Mouse (Mus musculus): ENCODE measurements around the gene Alk. TPM values are rescaled to one million over a fixed set of nuclear protein-coding genes. Genes with fewer than 3 reads are reported as not detected.

Alk gene
- total RNA-seq, 4 experiments from 2014 or later = 8.1 to 10.3 (median 9.2) TPM

GRCm38 (mm10) chr17:72144946-72145598, 459.4 kb downstream of the Alk start:
- no peak for DNase-seq (ENCODE audit: low spot score in 2 of 2)

DNA sequence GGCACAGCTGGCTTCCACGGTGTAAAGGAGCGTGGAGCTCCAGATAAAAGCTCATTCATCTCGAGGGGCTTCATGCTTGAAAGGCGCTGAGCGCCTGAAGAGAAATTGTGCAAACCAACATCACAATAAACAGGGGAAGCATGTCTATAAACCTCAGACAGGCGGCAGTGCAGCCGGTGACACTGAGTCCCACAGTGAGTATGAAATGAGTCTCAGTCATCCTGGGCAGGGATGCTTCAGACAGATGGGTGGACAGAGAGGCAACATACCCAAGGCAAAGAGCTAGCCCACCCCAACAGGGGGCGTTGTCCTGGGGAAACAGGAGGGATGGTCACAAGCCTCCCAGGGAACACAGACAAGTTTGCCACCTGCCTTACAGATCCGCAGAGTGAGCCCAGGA, 460.0 kb downstream of the Alk start:
- DNase-seq (ENCODE audit: low spot score in 2 of 2) = no peak

- no peak for DNase-seq (ENCODE audit: low spot score in 2 of 2)
Observed at GRCm38 (mm10) chr17:72132140-72132911, 472.1 kb downstream of the Alk start.

DNA sequence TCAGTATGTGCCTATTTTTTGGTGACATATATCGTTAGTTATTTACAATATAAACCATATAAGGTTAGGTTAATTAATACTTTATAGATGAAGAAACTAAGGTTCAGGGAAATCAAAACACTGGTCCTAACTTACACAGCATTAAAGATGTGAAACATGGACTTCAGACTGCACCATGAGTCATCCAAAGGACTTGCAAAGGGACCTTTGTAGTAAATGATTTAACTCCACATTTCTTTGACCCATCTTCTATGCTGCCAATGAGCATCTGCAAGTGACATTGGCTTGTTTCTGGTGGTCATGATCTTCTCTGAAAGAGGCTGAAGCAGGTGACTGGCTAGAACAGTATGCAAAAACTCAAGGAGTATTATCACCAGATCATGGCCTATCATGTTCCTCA, 482.8 kb downstream of the Alk start:
- no peak for DNase-seq (ENCODE audit: low spot score in 2 of 2)

DNA sequence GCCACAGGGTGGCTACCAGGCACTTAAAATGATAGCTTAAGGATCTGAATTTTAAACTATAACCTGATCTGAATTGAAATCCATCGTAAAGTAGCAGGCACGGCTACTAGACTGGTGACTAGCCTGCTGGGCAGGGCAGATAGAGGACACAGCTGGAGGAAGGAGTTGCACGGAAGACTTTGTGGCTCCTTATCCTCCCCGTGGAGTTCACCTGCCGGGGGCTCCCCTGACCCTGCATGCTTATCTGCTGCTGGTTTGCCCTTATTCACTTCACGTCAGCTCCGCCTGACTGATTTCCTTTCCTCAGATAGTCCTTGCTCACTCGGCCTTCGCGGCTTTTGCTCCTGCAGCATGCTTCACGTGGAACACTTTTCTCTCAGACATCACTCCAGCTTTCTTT, 484.1 kb downstream of the Alk start:
- no peak for DNase-seq (ENCODE audit: low spot score in 2 of 2)

GRCm38 (mm10) chr17:72118376-72118775, 486.1 kb downstream of the Alk start:
- no peak for DNase-seq (ENCODE audit: low spot score in 2 of 2)

DNA sequence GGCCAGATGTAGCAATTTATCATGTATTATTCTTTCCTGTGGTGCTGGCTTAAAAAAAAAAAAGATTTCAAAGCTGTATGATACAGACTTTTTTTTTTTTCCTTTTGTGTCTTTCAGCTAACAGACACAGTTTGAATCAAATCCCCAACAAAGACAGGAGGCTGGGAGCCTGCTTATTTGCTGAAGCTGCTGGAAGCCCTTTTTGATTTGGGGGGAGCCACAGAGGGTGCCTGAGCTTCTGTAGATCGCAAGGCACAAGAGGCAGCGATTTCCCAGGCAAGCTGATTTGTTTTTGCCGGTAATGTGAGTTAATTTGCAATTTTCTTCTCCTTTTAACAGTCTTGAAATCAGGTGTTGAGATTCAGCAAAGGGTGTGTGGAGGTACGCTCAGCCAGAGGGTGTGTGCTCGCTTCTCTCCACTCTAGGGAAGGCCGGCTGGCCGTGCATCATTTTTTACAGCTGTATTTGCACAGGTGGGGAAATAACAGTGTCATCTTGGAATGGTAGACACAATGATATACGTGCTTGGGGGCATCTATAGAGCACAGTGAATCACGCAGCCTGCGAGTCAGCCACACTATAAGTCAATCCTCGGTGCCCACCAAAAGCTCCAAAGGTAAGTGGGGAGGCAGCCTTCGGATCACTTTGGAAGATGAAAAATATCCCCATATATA, 489.0 kb downstream of the Alk start:
- no peak for DNase-seq (ENCODE audit: low spot score in 2 of 2)

GRCm38 (mm10) chr17:72112004-72112403, 492.4 kb downstream of the Alk start:
- no peak for DNase-seq (ENCODE audit: low spot score in 2 of 2)

DNA sequence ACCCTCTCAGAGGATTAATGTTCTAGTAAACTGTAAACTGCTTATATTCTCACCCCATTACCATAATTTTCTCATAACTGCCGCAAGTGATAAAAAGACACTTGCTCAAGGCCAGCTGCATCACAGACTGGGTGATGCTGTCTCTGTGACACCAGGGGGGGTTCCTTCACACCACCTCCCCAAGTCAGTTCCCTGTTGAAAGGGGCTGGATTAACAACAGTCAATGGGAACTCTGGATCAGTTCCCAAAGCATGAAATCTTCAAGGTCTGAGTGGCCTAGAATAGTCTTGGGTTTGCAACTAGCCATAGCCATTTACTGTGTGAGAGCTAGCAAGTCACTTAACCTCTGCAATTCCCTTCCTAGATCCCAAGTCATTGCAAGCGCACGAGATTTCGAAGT, 492.9 kb downstream of the Alk start:
- no peak for DNase-seq (ENCODE audit: low spot score in 2 of 2)

- DNase-seq (ENCODE audit: low spot score in 2 of 2) = peak in 1 of 2 experiments; percentile 6
Observed at GRCm38 (mm10) chr17:72087261-72087703, 517.1 kb downstream of the Alk start.

- no peak for DNase-seq (ENCODE audit: low spot score in 2 of 2)
Observed at GRCm38 (mm10) chr17:72081396-72081795, 523.0 kb downstream of the Alk start.

DNA sequence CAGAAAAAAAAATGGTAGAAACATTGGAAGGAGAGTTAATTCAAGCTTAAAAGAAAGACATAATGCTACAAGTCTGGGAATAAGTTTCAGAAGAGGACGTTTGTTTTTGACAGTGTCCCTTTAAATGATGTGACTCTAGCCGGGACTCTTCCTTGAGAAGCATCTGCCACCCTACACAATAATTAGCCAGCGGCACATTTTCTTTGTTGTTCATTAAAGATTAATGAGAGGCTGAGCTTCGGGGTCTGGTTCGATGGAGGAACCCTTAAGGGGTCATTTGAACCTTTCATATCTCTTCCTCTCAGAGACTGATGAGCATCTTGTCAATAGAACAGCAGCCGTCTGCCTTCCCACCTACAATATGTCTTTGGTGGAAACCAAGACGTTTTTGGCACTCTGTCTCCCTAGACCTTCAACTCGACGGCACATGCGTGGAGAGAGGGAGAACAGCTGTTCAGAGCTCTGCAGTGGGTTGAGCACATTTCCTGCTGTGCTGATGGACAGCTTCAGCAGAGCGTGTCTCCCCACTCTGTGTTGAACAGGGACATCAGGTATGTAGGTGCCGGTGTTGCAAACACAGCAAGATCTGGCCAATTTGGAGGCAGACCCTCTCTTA, 528.0 kb downstream of the Alk start:
- peak in 1 of 2 experiments; percentile 12 for DNase-seq (ENCODE audit: low spot score in 2 of 2)

DNA sequence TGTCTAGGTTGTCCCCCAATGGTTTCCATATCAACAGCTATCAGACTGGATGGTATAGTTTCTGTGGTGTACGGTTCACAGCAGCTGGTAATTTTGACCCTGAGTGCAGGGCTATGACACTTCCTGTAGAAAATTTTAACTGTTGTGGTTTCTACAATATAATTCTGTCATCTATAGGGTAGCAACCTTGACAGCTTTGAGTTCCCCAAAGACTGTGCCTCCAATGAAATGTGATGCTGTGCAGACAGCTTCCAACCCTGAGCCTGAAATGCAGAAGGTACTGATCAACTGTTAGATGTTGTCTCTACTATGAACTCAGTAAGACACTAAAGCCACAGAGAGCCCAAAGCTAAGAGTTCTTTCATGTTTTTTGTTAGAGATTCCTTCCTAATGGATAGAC, 532.6 kb downstream of the Alk start:
- DNase-seq (ENCODE audit: low spot score in 2 of 2) = no peak

DNA sequence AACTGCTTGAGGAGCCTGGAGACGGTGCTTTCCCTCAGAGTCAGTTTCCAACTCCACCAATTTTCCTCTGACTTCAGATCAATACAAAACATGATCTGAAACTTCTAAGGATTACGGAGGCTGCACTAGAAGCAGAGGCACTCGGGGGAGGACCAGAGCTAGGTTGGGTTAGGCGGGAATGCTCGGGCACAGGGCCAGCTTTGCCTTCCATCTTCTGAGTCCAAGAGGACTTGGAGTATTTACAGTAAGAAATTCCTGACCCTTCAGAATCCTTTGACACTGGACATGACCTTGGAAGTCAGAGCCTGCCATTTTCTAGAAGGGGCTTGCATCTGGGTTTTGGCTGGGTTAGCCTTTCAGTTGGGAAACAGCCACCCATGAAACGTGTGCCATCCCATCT, 536.3 kb downstream of the Alk start:
- no peak for DNase-seq (ENCODE audit: low spot score in 2 of 2)

- DNase-seq (ENCODE audit: low spot score in 2 of 2) = no peak
Observed at GRCm38 (mm10) chr17:72062978-72063377, 541.4 kb downstream of the Alk start.

DNA sequence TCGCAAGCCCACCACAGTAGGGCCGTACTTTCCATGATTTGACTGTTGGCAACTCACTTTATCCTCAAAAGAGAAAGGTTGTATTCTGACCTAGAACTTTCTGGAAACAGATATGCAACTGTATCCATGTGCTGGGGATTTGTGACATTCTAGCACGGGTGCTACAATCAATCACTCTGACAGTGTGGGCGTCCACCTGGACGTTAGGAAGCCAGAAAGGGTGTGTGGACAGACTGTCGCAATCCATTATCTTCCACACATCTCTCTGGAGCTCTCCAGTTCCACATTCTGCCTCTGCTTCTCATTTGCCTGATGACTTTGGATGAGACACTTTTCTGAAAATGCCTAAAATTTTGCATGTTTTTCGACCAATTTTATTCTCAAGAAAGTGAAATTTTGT, 545.1 kb downstream of the Alk start:
- DNase-seq (ENCODE audit: low spot score in 2 of 2) = no peak

DNA sequence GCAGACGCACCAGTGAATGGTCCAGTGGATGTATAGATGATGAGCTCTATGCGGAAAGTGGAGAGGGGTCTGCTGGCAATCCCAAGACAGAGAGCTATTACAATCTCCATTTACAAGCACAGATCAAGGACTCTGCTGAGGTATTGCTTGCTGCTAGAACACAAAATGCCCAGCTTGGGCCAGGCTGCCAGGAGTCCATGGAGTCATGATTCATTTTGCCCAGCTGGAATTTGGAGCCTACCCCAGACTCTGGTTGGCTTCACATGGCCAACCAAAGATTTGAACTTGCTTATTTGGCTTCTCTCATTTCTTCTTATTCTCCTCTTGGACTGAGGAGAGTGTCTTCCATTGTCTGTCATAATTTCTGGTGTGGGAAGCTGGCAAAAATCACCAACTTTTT, 558.8 kb downstream of the Alk start:
- DNase-seq (ENCODE audit: low spot score in 2 of 2) = no peak

DNA sequence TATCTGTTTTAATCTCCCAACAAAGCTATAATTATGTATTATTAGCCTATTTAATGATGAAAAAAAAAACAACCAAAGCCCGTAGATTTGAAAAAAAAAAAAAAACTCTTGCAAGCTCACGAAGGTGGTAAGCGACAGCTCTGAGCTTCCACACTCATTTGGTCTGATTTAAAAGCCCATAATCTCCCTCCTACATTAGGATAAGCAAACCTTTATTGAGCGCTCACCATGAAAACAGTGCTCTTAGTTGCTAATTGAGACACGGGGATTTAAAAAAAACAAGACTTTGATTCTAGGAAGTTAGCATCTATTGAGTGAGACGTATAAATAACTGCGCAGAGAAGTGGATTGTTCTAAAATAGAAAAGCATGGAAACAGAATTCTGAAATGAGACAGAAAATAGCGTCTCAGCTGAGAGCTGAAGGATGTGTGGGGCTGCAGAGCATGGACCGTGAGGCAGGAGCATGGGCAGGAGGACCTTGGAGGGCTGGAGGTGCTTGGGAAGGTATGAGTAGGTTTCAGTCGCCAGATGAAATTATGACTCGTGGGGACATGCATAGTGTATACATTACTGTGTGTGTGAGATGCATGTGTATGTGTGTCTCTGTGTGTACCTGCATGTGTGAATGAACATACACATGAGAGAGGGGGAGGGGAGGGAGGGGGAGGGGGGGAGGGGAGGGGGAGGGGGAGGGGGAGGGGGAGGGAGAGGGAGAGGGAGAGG, 560.6 kb downstream of the Alk start:
- DNase-seq (ENCODE audit: low spot score in 2 of 2) = peak; percentile 6 to 27

- peak; percentile 44 to 86 for DNase-seq (ENCODE audit: low spot score in 2 of 2)
Observed at GRCm38 (mm10) chr17:72043001-72043666, 561.3 kb downstream of the Alk start.

DNA sequence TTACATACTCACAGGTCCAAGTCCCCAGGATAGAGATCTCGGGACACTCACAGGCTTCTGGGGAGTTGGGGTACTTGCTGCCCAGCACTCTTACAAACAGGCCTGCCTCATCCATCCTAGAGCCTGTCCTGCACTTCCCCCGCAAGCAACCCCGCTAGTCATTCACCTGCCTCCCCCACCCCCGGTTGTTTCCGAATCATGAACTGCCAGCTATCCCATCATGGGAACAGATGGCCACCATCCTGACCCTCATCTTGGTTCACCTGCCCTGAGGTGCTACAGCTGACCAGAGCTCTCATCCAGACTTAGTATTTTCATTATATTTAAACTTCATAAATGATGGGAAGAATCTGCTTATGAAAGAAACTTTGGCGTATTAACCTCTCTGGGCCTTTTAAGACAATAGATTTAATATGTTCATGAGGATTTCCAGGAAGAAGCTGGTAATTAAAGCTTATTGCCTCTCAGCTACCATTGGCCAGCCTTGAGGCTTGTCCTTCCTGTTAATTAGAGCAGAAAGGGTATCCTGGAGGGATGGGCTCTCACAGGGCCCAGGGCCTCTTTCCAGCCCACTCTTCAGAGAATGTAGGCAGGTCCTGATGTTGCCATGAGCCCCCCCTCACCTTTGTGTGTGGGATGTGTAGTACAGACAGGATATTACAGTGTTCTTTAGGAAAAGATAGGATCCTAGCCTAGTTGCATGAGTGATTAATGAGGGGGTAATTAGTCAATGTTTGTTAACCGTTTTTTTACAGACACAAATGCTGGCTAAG, 565.1 kb downstream of the Alk start:
- no peak for DNase-seq (ENCODE audit: low spot score in 2 of 2)

Measured in left cerebral cortex, adult 8-10 months (tissue).